Mouse (Mus musculus): Measurements from ENCODE around the gene Engase.

Engase gene

DNA sequence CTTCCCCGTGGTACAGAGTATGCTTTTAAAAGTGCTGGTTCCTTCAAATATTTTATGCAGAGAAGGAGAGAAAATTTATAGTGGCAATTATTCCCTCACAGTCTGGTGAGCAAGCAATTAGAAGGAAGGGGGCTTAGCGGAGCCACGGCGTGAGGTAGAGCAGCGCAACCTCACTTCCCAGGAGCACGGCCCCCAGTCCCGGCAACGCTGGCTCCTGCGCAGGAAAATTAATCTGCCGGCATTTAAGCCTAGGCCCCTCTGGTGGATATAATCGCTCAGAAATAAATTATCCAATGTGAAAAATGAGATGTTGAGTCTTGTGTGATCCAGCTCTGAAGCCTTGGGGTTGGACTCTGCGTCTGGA, 12.3 kb downstream of the Engase start:
- DNase-seq (ENCODE audit: low read depth), result no peak

DNA sequence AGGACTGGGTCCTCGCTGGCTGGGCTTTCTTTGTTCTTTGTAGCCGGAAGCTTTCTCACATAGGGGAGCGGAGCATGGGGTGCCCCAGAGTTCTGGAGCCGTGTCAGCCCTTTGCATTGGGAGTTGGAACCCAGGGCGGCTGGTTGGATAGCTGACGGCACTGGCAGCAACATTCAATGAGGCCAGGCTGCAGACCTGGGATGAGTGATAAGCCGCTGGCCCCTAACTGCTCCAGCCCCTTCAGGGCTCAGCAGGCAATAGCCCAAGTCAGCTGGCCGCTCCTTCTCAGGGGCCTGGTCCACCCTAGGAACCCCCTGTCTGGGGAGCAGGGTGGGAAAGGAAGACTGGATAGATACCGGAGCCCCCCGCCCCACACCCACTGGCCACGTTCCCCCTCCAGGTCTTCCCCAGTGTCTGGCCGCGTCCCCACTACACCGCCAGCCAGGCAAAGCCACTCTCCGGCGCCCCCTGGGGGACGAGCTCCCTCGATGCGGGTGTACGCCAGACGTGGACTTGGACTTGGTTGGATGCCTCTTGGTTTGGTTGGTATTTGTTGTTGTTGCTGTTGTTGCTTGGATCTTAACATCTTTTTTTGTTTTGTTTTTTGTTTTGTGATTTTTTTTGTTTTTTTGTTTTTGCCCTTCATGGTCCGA, 14.1 kb downstream of the Engase start:
- peak; percentile 63 for DNase-seq (ENCODE audit: low read depth)

GRCm38 (mm10) chr11:118491230-118491629, 14.6 kb downstream of the Engase start:
- no peak for DNase-seq (ENCODE audit: low read depth)

DNA sequence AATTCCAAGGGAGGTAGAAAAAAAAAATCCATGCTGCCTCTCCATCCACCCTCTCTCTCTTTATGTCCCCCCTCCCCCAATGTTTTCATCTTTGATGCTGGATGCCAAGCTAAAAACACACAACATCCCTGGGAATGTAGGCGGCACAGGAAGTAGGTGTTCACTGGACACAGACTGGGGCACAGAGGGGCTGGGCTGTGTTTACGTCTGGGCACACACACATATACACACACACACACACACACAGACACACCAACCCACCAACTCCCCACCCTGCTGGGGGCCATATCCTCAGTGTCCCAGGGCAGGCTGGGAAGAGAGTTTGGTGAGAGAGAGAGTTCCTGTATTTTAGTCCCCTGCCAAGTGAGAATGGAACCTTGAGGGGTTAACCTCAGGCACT, 16.8 kb downstream of the Engase start:
- no peak for DNase-seq (ENCODE audit: low read depth)

- no peak for DNase-seq (ENCODE audit: low read depth)
Measured at GRCm38 (mm10) chr11:118494001-118494737, 17.5 kb downstream of the Engase start.

GRCm38 (mm10) chr11:118495065-118495464, 18.4 kb downstream of the Engase start:
- DNase-seq (ENCODE audit: low read depth), result no peak

DNA sequence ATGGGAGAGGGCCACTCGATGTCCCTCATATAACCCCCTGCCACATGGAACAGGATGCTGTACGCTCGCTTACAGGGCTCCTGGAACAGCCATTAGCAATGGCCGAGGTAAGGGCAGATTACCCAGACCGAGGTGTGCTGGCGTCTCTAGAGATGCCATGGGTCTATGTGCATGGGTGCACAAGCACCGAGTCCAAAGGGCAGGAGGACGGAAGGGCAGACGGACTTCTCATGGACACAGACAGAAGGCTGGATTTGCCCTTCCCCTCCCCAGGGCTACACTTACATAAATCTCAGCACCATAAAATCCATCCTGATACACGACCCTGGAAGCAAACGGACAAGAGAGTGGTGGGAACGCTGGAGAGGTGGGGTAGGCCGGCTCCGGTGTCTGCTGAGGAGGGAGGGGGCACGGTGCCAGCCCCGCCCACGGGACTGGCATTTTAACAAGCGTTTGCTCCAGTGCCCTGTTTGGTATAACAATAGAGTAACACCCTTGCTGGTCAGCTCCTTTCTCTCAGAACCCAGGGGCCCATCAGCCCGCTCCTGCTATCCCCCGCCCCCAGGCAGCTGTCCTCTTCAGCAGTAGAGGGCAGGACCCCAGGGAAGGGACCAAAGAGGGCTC, 19.5 kb downstream of the Engase start:
- DNase-seq (ENCODE audit: low read depth), result no peak

DNA sequence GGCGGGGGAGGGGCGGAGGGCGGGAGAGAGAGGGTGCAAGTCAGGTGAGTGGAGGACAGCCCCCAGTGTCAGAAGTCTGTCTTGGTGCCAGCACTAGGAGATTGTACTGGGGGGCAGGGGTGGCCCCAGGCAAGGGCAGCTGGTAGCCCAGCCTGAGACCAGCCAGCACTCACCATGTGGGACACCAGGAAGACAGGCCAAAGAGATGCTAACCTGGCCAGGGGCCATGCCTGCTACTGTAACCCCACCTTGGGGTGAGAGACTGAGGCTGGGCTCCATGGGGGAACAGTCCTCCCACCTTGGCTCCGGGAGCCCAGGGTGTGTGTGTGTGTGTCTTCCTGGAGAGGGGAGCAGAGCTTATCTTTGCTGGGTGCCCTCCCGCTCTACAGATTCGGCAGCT, 26.4 kb downstream of the Engase start:
- no peak for DNase-seq (ENCODE audit: low read depth)

DNA sequence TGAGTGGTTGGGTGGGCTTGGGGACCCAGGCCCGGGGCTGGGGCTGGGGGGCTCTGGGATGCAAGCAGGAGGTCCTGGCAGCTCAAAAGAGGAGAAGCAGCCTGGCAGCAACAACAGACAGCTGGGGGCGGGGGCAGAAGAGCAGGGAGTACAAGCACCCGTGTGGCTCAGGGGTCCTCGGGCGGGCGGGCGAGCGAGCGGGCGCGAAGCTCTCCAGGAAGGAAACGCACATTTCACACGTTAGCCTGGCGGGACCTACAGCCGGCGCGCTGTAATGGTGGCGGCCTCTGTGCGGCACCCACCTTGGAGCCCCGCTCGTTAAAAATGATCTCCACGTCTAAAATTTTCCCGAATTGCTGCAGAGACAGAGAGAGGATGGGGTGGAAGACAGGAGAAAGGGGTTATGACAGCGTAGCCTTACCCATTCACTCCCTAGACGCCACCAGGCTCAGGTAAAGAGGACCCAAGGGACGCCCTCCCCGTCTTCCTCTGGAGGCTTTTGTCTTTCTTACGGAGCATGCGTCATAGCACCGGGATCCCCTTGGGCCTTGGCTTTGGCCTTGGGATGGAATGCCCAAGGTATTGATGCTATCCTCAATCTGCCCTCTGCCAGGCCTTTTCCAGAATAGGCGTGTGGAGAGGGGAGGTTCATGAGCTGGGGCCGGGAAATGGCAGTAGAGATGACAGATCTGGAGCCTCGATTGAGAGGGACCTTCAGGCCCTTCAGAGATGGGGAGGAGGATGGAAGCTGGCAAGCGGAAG, 27.0 kb downstream of the Engase start:
- no peak for DNase-seq (ENCODE audit: low read depth)

GRCm38 (mm10) chr11:118504180-118504454, 27.5 kb downstream of the Engase start:
- DNase-seq (ENCODE audit: low read depth), result no peak

- DNase-seq (ENCODE audit: low read depth), result no peak
Measured at GRCm38 (mm10) chr11:118507095-118507494, 30.5 kb downstream of the Engase start.

DNA sequence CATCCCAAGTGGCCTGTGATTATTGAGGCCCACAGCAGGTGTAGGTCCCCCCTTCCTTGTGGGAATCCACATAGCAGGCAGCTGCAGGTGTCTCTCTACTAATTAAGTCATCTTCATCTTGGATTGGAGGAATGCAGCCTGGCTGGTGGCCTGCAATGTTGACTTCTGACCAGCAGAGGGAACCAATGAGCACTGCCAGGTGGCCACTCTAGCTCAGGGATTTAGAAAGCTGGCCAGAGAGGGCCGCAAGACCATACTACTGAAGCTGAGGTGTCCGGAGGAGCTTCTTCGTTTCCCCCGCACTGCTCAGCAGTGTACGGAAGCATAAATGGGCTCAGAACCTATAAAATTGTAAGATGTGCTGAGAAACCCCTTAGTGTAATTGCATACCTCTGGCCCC, 31.3 kb downstream of the Engase start:
- peak; percentile 71 for DNase-seq (ENCODE audit: low read depth)

DNA sequence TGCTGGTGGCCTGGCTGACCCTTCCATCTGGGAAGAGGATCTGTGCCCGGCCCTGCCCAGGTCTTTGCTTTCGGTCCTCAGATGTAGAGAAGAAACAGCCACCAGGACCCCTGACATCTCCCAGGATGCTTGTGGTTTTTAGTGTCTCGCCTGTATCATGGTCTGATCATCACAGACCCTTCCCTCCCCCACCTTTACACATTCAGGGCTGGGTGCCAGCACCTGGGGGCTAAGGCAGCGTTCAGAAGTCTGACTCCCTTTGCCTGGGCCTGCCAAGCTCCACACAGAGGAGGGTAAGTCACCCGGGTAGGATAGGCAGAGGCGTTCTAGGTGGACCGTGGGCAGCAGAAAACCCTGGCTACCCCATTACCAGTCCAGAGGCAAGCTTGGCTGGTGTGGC, 31.7 kb downstream of the Engase start:
- no peak for DNase-seq (ENCODE audit: low read depth)

- DNase-seq (ENCODE audit: low read depth), result no peak
Measured at GRCm38 (mm10) chr11:118511851-118512250, 35.2 kb downstream of the Engase start.

DNA sequence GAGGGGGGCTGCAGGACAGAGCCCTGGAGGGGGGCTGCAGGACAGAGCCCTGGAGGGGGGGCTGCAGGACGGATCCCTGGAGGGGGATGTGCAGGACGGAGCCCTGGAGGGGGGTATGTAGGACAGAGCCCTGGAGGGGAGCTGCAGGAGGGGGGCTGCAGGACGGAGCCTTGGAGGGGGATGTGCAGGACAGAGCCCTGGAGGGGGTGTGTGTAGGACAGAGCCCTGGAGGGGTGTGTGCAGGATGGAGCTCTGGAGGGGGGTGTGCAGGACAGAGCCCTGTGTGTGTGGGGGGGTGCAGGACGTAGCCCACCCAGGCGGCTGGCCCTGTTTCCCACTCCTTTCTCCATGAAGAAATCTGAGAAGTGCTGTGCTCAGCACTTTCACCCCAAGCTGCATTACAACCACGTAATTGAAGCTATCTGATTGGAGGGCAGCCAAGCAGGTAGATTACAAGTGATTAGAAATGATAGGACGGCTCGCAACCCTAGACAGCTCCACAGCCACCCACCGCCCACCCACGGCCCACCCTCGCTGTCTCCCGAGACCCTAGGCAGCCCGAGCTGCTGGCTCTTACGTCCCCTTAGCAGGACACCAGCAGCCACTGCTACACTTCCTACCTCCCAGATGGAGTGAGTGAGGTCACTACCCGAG, 35.8 kb downstream of the Engase start:
- no peak for DNase-seq (ENCODE audit: low read depth)

- DNase-seq (ENCODE audit: low read depth), result no peak
Measured at GRCm38 (mm10) chr11:118517924-118518323, 41.3 kb downstream of the Engase start.

- DNase-seq (ENCODE audit: low read depth), result no peak
Measured at GRCm38 (mm10) chr11:118518743-118519142, 42.1 kb downstream of the Engase start.

DNA sequence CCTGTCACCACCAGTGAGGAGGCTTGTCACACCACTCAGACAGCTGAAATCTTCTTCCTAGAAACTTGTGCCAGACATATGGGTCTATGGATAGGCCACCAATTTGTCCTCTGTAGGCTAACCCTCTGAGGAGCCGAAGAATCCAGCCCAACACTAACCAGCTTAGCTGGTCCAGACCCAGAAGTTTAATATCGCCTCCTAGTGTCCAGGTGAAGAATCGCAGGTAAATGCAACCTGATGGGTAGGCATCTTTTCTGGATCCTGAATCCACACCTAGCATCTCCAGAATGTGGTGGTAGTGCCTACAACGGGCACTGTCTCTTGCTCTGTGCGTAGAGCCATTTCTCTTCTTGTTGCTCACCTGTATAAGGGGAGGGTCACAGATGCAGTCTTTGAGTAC, 43.6 kb downstream of the Engase start:
- peak; percentile 50 for DNase-seq (ENCODE audit: low read depth)

GRCm38 (mm10) chr11:118520932-118521331, 44.3 kb downstream of the Engase start:
- no peak for DNase-seq (ENCODE audit: low read depth)

DNA sequence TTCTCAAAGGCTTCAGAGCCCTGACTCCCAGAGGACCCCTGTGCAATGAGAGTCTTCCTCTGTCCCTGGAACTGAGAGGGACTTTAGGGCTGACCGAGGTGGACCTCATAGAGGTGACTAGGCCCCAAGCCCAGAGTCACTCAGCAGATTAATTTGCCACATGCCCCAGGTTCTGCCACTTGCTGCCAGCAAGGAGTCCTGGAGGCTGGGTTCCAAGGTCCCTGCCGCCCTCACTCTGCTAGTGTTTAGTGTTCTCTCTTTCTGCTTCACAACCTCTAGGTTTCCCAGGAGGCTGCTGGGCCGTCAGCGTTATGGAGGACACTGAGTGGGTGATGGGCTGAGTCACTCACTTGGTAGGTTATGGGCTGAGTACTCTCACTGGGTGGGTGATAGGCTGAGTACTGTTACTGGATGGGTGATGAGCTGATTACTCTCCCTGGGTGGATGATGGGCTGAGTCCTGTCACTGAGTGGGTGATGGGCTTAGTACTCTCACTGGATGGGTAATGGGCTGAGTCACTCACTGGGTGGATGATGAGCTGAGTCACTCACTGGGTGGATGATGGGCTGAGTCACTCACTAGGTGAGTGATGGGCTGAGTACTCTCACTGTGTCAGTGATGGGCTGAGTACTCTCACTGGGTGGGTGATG, 47.0 kb downstream of the Engase start:
- DNase-seq (ENCODE audit: low read depth), result no peak

- DNase-seq (ENCODE audit: low read depth), result no peak
Measured at GRCm38 (mm10) chr11:118525059-118525458, 48.4 kb downstream of the Engase start.

DNA sequence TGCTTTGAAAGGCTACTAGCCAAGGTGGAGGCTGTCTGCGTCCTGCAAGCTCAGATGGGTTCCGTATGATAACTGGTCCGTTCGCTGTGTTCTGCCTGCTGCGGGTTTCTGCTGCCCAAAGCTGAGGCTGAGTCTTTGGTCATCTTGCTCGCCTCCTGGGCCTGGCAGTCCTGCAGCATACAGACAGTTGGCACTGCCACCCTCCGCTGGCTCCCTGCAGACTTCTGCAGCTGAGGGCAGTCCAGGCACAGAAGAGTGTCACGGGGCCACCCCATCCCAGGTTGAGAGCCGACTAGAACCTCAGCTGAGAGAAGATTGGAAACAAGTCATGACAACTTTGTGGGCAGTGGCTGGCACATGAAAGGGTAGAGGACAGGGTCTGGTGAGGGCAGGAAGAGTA, 52.1 kb downstream of the Engase start:
- no peak for DNase-seq (ENCODE audit: low read depth)
